Mouse (Mus musculus): ENCODE measurements around the gene Hdac5. TPM values are rescaled to one million over a fixed set of nuclear protein-coding genes. Genes with fewer than 3 reads are reported as not detected.

Gene Hdac5
- total RNA-seq, 4 experiments from 2014 or later: 77.5 to 86.2 (median 83.2) TPM

Small RNA genes within 50 kb of the gene (microRNA-seq; reads per million reads assigned to microRNA genes)
- gene Mir8101: not detected

Other genes with a start within 250 kb of the Hdac5 start
- gene Cfap97d1, start 245.9 kb downstream of the Hdac5 start, total RNA-seq (2022): not detected
- 100 to 1,000 TPM; 134 to 209 (median 172) TPM for gene Dusp3, start 243.2 kb downstream of the Hdac5 start, total RNA-seq (2022)
- 10 to 100 TPM; 12.9 to 17.9 (median 15.7) TPM for gene Mpp3, start 201.7 kb downstream of the Hdac5 start, total RNA-seq (2022)
- 10 to 100 TPM; 12.9 to 17.6 (median 15.0) TPM for gene Cd300lg, start 188.7 kb downstream of the Hdac5 start, total RNA-seq (2022)
- gene Mpp2, start 141.7 kb downstream of the Hdac5 start, total RNA-seq (2022): 1 to 10 TPM in 1 of 4 experiments, under 1 TPM in 3; 0.27 to 1.1 (median 0.57) TPM
- gene Ppy, start 128.8 kb downstream of the Hdac5 start, total RNA-seq (2022): not detected
- not detected for gene Pyy, start 122.3 kb downstream of the Hdac5 start, total RNA-seq (2022)
- gene Nags, start 84.7 kb downstream of the Hdac5 start, total RNA-seq (2022): not detected
- 10 to 100 TPM in 2 of 4 experiments, 1 to 10 TPM in 2; 8.9 to 10.5 (median 9.9) TPM for gene Tmem101, start 73.8 kb downstream of the Hdac5 start, total RNA-seq (2022)
- gene Lsm12, start 44.9 kb downstream of the Hdac5 start, total RNA-seq (2022): 100 to 1,000 TPM; 108 to 127 (median 111) TPM
- gene G6pc3, start 40.5 kb downstream of the Hdac5 start, total RNA-seq (2022): 10 to 100 TPM; 61.5 to 73.2 (median 63.8) TPM
- not detected for gene BC030867, start 18.7 kb upstream of the Hdac5 start, total RNA-seq (2022)
- 10 to 100 TPM; 92.5 to 99.3 (median 93.6) TPM for gene Asb16, start 38.6 kb upstream of the Hdac5 start, total RNA-seq (2022)
- 10 to 100 TPM; 14.7 to 15.8 (median 15.0) TPM for gene Tmub2, start 54.8 kb upstream of the Hdac5 start, total RNA-seq (2022)
- 10 to 100 TPM in 3 of 4 experiments, 1 to 10 TPM in 1; 9.3 to 14.5 (median 11.1) TPM for gene Atxn7l3, start 66.5 kb upstream of the Hdac5 start, total RNA-seq (2022)
- 10 to 100 TPM; 31.5 to 41.6 (median 38.2) TPM for gene Ubtf, start 89.6 kb upstream of the Hdac5 start, total RNA-seq (2022)
- gene Slc4a1, start 136.0 kb upstream of the Hdac5 start, total RNA-seq (2022): 1 to 10 TPM in 1 of 4 experiments, not detected in 3; 1.0 TPM
- gene Rundc3a, start 163.2 kb upstream of the Hdac5 start, total RNA-seq (2022): under 1 TPM in 1 of 4 experiments, not detected in 3; 0.21 TPM
- 10 to 100 TPM; 61.2 to 72.2 (median 66.7) TPM for gene Slc25a39, start 177.8 kb upstream of the Hdac5 start, total RNA-seq (2022)
- gene Grn, start 200.1 kb upstream of the Hdac5 start, total RNA-seq (2022): 10 to 100 TPM; 12.2 to 21.8 (median 17.0) TPM
- 1 to 10 TPM in 3 of 4 experiments, under 1 TPM in 1; 0.97 to 1.5 (median 1.2) TPM for gene Fam171a2, start 217.5 kb upstream of the Hdac5 start, total RNA-seq (2022)
- 1 to 10 TPM in 1 of 4 experiments, under 1 TPM in 2, not detected in 1; 0.63 to 2.0 (median 0.72) TPM for gene Itga2b, start 240.0 kb upstream of the Hdac5 start, total RNA-seq (2022)